Mouse (Mus musculus): ENCODE measurements around the gene Fbxw11. TPM values are rescaled to one million over a fixed set of nuclear protein-coding genes. Genes with fewer than 3 reads are reported as not detected.

Fbxw11 gene
- total RNA-seq, 2 experiments from 2014 or later, result 111 to 120 TPM

DNA sequence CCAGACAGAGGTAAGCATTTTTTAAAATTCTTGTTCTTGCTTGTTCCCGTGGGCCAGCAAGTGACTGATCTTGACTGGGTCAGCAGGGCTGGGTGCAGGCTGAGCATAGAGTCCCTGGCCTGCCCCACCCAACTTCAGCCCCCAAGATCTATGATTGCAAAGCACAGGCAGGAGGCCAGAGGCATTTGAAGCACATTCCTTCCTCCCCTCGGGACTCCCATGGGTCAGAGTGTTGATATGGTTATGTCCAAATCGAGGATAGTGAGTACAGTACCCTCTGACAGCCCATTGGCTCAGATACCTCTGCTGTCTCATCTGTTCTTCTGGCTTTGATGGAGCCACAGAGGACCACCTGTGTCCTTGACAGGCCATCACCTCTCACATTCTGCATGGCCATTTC, 140.2 kb downstream of the Fbxw11 start:
- no peak for DNase-seq (ENCODE audit: low spot score in 2 of 2)
- intact Hi-C loops (cut with DNase I), result no loop called here

DNA sequence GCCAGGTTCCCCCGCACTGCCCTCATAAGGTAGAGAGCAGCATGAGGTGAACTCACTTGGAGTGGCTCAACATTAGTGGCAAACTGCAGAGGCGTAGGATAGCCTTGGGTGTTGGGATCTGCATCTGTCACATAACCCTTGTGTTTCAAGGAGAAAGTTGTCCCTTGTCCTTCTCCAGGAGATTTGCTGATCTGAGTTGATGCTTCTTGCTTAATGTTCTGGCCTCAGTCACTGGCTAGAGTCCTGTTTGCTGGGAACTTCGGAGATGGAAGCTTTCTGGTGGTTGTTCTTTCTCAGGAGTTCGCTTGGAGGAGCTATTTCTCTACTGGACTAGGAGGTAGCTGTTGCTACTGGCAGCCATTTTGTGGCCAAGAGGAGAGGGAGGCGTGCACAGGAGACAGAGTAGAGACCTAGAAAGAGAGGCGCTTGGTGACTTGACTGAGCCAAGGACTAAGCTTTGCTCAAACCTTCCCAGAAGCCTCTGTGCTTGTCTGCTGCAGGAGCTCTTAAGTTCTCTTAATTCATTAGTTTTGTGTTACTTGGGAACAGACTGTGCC, 143.1 kb downstream of the Fbxw11 start:
- intact Hi-C loops (cut with DNase I), result no loop called here
- no peak for DNase-seq (ENCODE audit: low spot score in 2 of 2)

DNA sequence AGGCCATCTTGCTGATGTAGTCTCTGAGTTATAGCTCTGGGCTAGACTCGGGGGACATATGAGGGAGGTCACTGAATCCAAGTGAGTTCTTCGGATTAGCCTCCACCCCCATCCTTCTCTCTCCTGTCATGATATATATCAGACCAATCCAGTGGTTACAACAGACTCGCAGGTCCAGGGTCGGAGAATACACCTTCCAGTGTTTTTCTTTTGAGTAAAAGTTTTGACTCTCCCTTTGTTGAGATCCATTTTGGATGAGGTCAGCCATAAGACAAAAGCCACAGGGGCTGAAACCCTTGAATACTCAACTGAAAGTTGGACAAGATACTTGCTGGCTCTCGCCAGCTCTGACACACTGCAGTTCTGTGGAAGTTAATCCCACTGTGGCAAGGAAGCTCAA, 143.7 kb downstream of the Fbxw11 start:
- intact Hi-C loops (cut with DNase I), result no loop called here
- DNase-seq (ENCODE audit: low spot score in 2 of 2), result no peak

DNA sequence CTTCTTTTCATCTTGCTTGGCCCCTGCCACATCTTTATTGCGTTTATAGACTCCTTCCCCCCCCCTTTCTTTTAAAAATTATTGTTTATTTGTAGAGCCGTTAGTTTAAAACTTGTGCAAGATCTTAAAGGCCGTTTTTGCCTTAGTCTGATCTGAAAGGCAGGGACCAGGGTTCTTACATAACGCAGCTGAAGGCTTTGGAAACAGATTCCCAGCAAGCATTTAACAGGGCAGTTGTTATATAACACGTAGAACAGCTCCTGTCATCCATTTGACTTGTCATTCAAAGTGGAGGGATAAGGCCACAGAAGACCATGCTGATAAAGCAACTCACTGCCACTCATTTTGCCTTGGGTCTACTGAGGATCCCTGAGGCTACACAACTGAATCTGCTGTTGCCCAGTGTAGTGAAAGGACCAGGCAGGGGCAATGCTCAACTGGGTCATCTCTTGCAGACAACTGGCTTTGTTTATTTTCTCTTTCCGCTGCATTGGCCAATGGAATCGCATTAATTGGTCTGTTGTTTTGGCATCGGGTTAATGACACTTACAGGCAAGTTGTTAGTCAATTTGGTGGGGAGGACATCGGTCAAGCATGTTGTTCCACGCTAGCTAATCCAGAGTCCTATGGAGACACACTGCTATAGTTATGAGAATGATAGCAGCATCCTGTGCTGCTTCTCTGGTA, 152.4 kb downstream of the Fbxw11 start:
- no peak for DNase-seq (ENCODE audit: low spot score in 2 of 2)
- intact Hi-C loops (cut with DNase I), result no loop called here

Other genes starting within 250 kb of the Fbxw11 start
- gene Ubtd2, start 187.4 kb upstream of the Fbxw11 start, total RNA-seq (2021), result 10 to 100 TPM; 52.7 to 53.0 TPM
- 1 to 10 TPM in 1 of 2 experiments, not detected in 1; 1.6 TPM for gene Efcab9, start 110.6 kb upstream of the Fbxw11 start, total RNA-seq (2021)
- 1 to 10 TPM; 6.3 to 7.2 TPM for gene Stk10, start 109.4 kb upstream of the Fbxw11 start, total RNA-seq (2021)
- gene Smim23, start 181.9 kb downstream of the Fbxw11 start, total RNA-seq (2021), result not detected